Mouse (Mus musculus): ENCODE data around the gene Trappc6a. TPM values are rescaled to one million over a fixed set of nuclear protein-coding genes. Genes with fewer than 3 reads are reported as not detected.
"Not testable (repeated sequence)": the region's sequence is repeated elsewhere in the genome, so short reads cannot be mapped to it uniquely, and the experiment has no call there.

The Trappc6a gene
- total RNA-seq, 2 experiments from 2014 or later, result 17.7 to 18.1 TPM

DNA sequence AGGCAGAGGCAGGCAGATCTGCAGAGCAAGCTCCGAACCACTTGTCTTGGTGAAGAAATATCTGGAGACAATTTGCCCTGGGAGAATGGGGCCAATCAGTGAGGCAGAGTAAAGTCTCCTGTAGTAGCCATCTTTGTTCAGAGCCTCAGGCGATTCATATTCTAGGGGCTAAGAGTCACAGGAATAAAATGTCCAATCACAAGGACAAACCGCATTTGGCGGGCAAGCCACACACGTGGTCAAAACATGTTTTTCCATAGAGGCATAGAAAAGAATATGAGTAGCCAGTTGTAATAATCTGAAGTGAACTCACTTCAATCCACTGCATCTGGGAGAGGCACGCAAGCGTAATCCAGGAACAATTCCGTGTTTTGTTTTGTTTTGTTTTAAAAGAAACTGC lies 24.9 kb upstream of the Trappc6a start:
- intact Hi-C loops (cut with DNase I), result no loop called here
- DNase-seq (ENCODE audit: low spot score in 2 of 2), result no peak

DNA sequence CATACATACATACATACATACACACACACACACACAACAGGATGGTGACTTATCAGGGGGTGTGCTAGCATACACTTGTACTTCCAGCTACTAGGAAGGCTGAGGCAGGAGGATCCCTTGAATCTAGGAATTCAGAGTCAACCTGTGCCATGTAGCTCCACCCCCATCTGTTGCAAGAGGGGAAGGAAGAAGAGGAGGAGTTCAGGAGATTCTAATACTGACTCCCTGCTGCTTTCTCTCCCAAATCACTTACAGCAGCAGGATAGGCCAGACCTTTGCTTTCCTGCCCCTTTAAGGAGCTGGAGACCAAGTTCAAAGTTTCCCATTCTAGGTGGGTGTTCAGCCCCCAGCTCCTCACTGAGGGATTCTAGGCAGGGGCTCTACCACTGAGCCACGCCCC lies 22.7 kb upstream of the Trappc6a start:
- intact Hi-C loops (cut with DNase I), result no loop called here
- DNase-seq (ENCODE audit: low spot score in 2 of 2), result no peak

DNA sequence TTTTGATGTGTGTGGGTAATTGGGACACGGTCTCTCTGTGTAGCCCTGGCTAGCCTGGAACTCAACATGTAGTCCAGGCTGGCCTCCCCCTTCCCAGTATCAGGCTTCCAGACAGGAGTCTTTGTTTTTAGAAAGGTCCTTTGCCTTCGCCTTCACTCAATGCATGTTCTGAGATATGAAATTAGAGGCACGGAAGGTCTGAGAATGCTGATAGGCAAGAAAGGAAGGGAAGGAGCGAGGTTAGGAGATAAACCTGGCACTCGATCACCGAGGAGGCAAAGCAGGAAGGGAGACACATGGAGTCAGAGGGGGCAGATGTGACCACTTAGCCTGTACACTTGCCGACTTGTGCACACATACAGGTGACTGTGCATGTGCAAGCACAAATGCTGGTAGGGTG lies 21.6 kb upstream of the Trappc6a start:
- DNase-seq (ENCODE audit: low spot score in 2 of 2), result no peak
- intact Hi-C loops (cut with DNase I), result no loop called here

- intact Hi-C loops (cut with DNase I), result no loop called here
- DNase-seq (ENCODE audit: low spot score in 2 of 2), result peak in 1 of 2 experiments; percentile 14
Measured at GRCm38 (mm10) chr7:19489525-19489924, 18.7 kb upstream of the Trappc6a start.

DNA sequence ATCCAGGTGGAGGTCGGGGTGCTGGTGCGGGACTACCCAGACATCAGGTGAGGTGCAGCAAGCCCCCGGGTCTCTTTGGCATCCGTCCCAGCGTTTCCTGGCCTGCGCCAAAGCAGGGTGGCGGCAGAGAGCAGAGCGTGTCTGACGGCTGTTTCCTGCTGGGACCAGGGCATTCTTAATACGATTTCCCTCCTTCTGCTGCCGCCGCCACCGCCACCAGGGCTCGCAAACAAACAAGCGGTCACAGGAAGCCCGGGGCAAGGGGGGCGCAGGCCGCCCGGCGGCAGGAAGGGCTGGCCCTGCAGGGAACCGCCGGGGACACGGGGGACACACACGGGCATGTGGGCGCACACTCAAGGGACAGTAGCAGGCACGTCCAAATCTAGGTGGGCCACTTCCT lies 16.5 kb upstream of the Trappc6a start:
- no peak for DNase-seq (ENCODE audit: low spot score in 2 of 2)
- intact Hi-C loops (cut with DNase I), result no loop called here

DNA sequence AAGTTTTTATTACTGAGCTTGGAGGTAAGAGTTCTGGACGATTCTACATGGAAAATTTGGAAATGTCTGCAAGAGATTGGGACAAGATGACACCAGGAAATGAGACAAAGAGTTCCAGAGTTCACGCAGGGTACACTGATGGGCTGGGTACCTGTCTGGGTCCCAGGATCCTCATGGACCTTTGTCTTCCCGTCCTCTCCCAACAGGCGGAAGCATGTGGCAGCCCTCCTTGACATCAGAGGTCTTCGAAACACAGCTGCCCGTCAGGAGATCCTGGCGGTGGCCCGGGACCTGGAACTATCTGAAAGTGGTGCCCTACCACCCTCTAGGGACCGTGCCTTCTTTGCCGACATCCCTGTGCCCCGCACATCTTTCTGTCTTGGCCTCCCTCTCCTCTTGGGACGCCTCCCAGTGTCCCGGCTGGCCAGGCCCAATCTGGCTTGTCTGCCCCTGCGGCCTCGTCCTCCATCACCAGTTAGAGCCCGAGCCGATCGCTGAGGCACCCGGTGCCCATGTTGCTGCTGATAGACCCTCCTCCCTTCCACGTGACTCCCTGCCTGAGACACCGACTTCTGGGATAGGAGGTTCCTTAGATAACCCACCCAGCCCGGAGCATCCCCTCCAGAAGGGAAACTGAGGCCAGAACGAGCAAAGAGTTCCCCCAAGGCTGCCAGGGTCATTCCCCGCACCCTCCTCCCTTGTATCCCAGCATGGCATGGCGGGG lies 13.3 kb upstream of the Trappc6a start:
- no peak for DNase-seq (ENCODE audit: low spot score in 2 of 2)
- intact Hi-C loops (cut with DNase I), result loop anchor here (5.0 kb wide), 1 partner anchor 33 kb away; the partner anchor contains the start of gene Exoc3l2

GRCm38 (mm10) chr7:19495521-19496213 lies 12.5 kb upstream of the Trappc6a start:
- intact Hi-C loops (cut with DNase I), result loop anchor here (5.0 kb wide), 1 partner anchor 33 kb away; the partner anchor contains the start of gene Exoc3l2
- no peak for DNase-seq (ENCODE audit: low spot score in 2 of 2)

DNA sequence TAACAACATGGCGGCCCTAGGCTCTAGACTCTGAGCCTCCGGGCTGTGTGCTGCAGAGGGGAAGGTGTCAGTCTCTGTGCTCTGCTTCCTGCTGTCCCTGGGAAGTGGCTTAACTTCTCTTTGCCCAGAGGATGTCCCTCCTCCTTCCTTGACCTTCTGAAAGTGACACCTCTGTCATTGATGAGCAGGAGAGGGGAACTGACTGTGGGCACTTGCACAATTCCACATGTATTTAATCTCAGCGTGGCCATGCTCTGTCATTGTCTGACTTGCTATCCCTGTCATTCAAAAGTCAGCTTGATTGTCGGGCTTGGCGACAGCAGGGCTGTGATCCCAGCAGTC lies 12.0 kb upstream of the Trappc6a start:
- intact Hi-C loops (cut with DNase I), result loop anchor here (5.0 kb wide), 1 partner anchor 34 kb away; the partner anchor contains the start of gene Exoc3l2
- no peak for DNase-seq (ENCODE audit: low spot score in 2 of 2)

DNA sequence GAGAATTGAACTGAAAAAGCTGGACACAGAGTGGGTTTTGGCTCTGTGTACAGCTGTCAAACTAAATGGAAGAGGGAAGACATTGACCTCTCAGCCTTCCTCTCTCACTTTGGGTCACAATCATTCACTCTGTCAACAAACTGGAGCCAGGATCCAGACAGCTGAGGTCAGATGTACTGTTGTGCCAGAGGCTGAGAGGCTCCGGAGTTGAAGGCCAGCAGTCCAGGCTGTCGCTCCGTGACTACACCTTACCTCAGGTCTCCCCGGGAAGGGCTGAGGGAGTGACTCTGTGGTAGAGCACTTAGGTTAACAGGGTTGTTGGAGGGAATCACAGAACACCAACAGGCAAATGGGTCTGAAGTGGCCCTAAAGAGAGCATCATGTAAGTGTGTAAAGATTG lies 9.9 kb upstream of the Trappc6a start:
- DNase-seq (ENCODE audit: low spot score in 2 of 2), result no peak
- intact Hi-C loops (cut with DNase I), result loop anchor here (5.0 kb wide), 1 partner anchor 36 kb away; the partner anchor contains the start of gene Exoc3l2

DNA sequence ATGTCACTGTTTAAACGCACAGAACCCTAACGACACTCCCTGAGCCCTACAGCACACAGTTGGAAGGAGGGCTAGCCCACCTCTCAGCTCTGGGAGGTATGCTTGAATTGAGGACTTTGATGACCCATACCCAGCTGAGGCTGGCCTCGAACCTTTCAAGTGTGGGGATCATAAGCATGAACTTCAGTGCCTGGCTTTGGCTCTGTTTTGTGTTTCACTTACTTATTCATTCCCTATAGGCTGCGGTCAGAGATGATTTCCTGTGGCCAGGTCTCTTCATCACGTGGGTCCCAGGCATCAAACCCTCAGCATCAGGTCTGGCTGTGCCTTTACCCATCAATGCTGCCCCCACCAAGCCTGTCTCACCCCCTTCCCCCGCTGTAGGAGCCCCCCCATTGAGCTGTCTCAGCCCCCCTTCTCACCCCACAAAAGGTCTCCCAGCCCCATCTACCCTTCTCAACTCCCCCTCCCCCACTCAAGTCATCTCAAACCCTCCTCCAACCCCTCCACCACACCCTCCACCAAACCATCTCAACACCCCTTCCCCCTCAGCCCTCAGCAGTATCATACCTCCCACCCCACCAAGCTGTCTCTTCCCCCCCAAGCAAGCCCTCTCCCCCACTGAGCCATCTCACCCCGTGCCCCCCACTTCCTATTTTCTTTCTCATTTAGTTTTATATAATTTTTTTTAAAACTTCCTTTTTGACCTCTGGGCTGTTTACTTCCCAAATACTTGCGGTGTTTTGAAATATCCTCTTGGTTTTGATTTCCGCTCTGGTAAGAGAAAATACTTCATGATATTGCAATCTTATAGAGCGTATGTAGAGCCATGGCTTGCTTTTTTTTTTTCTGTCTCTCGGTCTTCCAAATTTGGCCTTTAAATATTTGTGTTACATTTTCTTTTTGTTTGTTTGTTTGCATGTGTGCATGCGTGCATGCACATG lies 7.5 kb upstream of the Trappc6a start:
- no peak for DNase-seq (ENCODE audit: low spot score in 2 of 2)
- intact Hi-C loops (cut with DNase I), result no loop called here

GRCm38 (mm10) chr7:19501658-19502057 lies 6.5 kb upstream of the Trappc6a start:
- DNase-seq (ENCODE audit: low spot score in 2 of 2), result no peak
- intact Hi-C loops (cut with DNase I), result no loop called here

GRCm38 (mm10) chr7:19503481-19504068 lies 4.6 kb upstream of the Trappc6a start:
- DNase-seq (ENCODE audit: low spot score in 2 of 2), result no peak
- intact Hi-C loops (cut with DNase I), result no loop called here

- intact Hi-C loops (cut with DNase I), result loop anchor here (5.0 kb wide), 1 partner anchor 56 kb away; the partner anchor contains the start of gene Ppp1r37
Measured at GRCm38 (mm10) chr7:19506326-19506725, 1.9 kb upstream of the Trappc6a start.

DNA sequence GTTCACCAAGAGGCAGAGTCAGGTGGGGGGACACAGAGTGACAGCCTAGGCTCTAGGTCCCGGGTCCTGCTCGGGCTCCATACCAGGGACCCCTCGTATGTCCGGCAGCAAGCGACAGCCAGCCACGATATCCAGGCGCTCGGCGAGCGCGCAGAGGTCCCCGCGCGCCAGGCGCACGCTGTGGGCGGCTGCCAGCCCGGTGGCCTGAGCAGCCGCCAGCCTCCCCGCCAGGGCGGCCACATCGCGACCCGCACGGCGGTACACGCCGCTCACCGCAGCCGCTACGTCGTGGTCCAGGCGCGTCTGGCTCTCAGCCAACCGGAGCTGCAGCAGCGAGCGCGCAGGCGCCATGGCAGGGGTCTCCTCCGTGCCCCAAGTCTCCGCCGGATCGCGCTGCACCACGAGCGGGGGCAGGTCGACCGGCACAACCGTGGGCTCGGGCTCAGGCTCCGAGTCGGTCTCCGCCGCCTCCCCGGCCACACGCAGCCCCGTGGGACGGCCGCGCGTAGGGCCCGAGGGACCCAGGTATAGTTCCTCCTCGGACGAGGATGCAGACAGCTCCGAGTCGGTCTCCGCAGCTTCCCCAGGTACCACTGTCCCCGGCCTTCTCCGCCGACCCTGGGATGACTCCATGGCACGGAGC lies 1.1 kb upstream of the Trappc6a start:
- DNase-seq (ENCODE audit: low spot score in 2 of 2), result peak in 1 of 2 experiments; percentile 72
- intact Hi-C loops (cut with DNase I), result loop anchor here (5.0 kb wide), 1 partner anchor 55 kb away; the partner anchor contains the start of gene Ppp1r37

More at GRCm38 (mm10) chr7:19506326-19506725, 1.9 kb upstream of the Trappc6a start:
- DNase-seq (ENCODE audit: low spot score in 2 of 2), result no peak

DNA sequence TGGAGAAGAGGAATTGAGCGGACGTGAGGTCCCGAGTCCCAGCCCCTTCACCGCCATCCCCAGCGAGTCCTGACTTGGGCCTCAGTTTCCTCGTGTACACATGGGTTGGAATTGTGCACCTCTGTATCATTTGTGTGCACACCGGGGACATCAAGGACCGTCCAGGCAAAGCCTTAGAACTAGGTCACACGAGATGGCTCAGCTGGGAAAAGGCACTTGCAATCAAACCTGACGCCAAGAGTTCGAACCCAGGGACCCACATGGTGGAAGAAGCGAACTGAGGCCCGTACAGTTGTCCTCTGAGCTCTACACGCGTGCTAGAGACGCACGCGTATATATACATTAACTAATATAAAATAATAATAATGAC lies 598 bp upstream of the Trappc6a start:
- intact Hi-C loops (cut with DNase I), result loop anchor here (5.0 kb wide), 1 partner anchor 55 kb away; the partner anchor contains the start of gene Ppp1r37
- DNase-seq (ENCODE audit: low spot score in 2 of 2), result no peak

DNA sequence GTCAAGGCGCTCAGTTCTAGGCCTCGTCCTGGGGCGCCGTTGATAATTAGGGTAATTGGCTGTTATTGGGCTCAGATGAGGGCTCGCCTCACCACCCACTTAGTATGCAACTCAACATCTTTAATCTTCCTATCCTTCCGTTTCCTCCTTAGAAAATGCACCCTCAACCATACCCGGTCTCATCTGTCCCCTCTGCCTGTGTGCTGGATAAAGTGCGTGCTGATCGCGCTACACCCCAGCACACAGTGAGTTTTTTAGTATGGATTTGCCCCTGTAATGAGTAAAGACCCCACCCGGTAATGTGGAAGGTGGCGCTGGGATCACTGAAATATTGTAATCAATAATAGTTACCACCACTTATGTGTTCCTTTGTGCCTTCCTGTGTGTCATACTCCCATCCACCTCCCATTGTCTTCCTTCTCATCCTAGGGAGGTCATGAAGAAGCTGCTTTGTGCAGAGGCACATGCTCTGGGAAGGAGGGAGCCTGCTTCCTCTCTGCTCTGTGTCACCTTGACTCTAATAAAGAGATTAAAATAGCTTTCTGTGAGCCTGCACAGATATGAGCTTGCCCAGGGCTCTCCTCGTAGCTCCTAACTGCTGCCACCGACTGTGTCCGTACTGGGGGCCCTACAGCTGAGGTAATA lies 851 bp downstream of the Trappc6a start:
- intact Hi-C loops (cut with DNase I), result loop anchor here (5.0 kb wide), 1 partner anchor 53 kb away; the partner anchor contains the start of gene Ppp1r37

GRCm38 (mm10) chr7:19509786-19510185 lies 1.6 kb downstream of the Trappc6a start:
- DNase-seq (ENCODE audit: low spot score in 2 of 2), result no peak
- intact Hi-C loops (cut with DNase I), result loop anchor here (5.0 kb wide), 1 partner anchor 53 kb away; the partner anchor contains the start of gene Ppp1r37

More for the DNA sequence above, 851 bp downstream of the Trappc6a start:
- DNase-seq (ENCODE audit: low spot score in 2 of 2), result no peak

- intact Hi-C loops (cut with DNase I), result not testable (repeated sequence)
Measured at GRCm38 (mm10) chr7:19511934-19512333, 3.7 kb downstream of the Trappc6a start.

More at GRCm38 (mm10) chr7:19511934-19512333, 3.7 kb downstream of the Trappc6a start:
- not testable (repeated sequence) for DNase-seq (ENCODE audit: low spot score in 2 of 2)

All from left cerebral cortex, postnatal 14 days (tissue).